Mouse (Mus musculus): ENCODE data around the gene Map4k2.

GRCm38 (mm10) chr19:6374571-6374970, 33.6 kb downstream of the Map4k2 start:
- TF ChIP-seq CTCF (IDR thresholded peaks at IDR 0.05; ENCODE audit: low read depth, low read length) (no peak), POLR2A (IDR thresholded peaks at IDR 0.05; ENCODE audit: insufficient read depth, low read length) (no peak)

Measured in ES-Bruce4 (cell line).